Mouse (Mus musculus): ENCODE data around the gene Mapt.

GRCm38 (mm10) chr11:104330151-104330550, 99.0 kb downstream of the Mapt start:
- no peak for TF ChIP-seq CTCF (IDR thresholded peaks at IDR 0.05; ENCODE audit: low read depth, low read length)
- no peak for TF ChIP-seq POLR2A (IDR thresholded peaks at IDR 0.05; ENCODE audit: extremely low read depth, insufficient read depth, low read length)
